Mouse (Mus musculus): ENCODE results near the gene Gm7579. TPM values are rescaled to one million over a fixed set of nuclear protein-coding genes. Genes with fewer than 3 reads are reported as not detected.
A peak's percentile ranks its signal among the peaks of the same experiment; 100 is the strongest.
"Not testable (repeated sequence)": the region's sequence is repeated elsewhere in the genome, so short reads cannot be mapped to it uniquely, and the experiment has no call there.

Gm7579 gene
- polyA plus RNA-seq, 1 experiment from 2014 or later, result not detected

- DNase-seq (ENCODE audit: low spot score) (peak; percentile 29), ATAC-seq (ENCODE audit: low read depth) (no peak)
- H3K4me3 ChIP-seq (ENCODE audit: low read depth, low read length), result no peak overlapping the region
- no peak overlapping the region for H3K4me2 ChIP-seq (ENCODE audit: low read depth, low read length)
- no peak overlapping the region for H3K9ac ChIP-seq (ENCODE audit: low read depth, low read length)
- no peak overlapping the region for H3K27ac ChIP-seq (replicated peaks; ENCODE audit: low read depth, low read length)
- 0% methylated on average over 2 of the region's 2 CpGs for WGBS
- H3K27me3 ChIP-seq (replicated peaks; ENCODE audit: control insufficient read depth, insufficient read depth, low read length), result no peaks in the 10 kb centered on the region
- no peaks in the 10 kb centered on the region for H3K36me3 ChIP-seq (ENCODE audit: control insufficient read depth, insufficient read depth, low read length)
- H3K9me3 ChIP-seq (ENCODE audit: control insufficient read depth, low read length), result no peaks in the 10 kb centered on the region
- H3K4me1 ChIP-seq (ENCODE audit: control insufficient read depth, insufficient read depth, low read length), result no peaks in the 10 kb centered on the region
Observed at GRCm38 (mm10) chr7:142255517-142255916, 43.9 kb downstream of the Gm7579 start.

GRCm38 (mm10) chr7:142258254-142258653 lies 46.6 kb downstream of the Gm7579 start, which contains the start of gene Gm2431:
TSS of gene Gm2431 (minus strand) at chr7:142258354.
- not testable (repeated sequence) for H3K9me3 ChIP-seq (ENCODE audit: control insufficient read depth, low read length); H3K9ac ChIP-seq (ENCODE audit: low read depth, low read length); H3K4me2 ChIP-seq (ENCODE audit: low read depth, low read length); H3K4me1 ChIP-seq (ENCODE audit: control insufficient read depth, insufficient read depth, low read length); DNase-seq (ENCODE audit: low spot score); ATAC-seq (ENCODE audit: low read depth); H3K27me3 ChIP-seq (replicated peaks; ENCODE audit: control insufficient read depth, insufficient read depth, low read length); H3K4me3 ChIP-seq (ENCODE audit: low read depth, low read length); H3K27ac ChIP-seq (replicated peaks; ENCODE audit: low read depth, low read length); H3K36me3 ChIP-seq (ENCODE audit: control insufficient read depth, insufficient read depth, low read length)
- 69% methylated on average over 1 of the region's 1 CpGs for WGBS

Other genes with a start within 250 kb of the Gm7579 start
- gene Mob2, start 150.8 kb upstream of the Gm7579 start, polyA plus RNA-seq (2014; fragmentation: Nextera tagmentation; extraction: Ambion mirVana), result 65.8 and 68.4 TPM in 2 replicates
- gene Dusp8, start 116.0 kb upstream of the Gm7579 start, polyA plus RNA-seq (2014; fragmentation: Nextera tagmentation; extraction: Ambion mirVana), result 7.1 and 11.1 TPM in 2 replicates
- gene Gm45618, start 91.1 kb upstream of the Gm7579 start, polyA plus RNA-seq (2014; fragmentation: Nextera tagmentation; extraction: Ambion mirVana), result 0.28 TPM in 1 of 2 replicates, not detected in the other
- gene Gm39115, start 75.8 kb upstream of the Gm7579 start, polyA plus RNA-seq (2014; fragmentation: Nextera tagmentation; extraction: Ambion mirVana), result not detected in 2 replicates
- gene Gm45337, start 67.3 kb upstream of the Gm7579 start, polyA plus RNA-seq (2014; fragmentation: Nextera tagmentation; extraction: Ambion mirVana), result not detected in 2 replicates
- gene Gm29735, start 54.7 kb upstream of the Gm7579 start, polyA plus RNA-seq (2014; fragmentation: Nextera tagmentation; extraction: Ambion mirVana), result not detected in 2 replicates
- gene Gm4553, start 46.1 kb upstream of the Gm7579 start, polyA plus RNA-seq (2014; fragmentation: Nextera tagmentation; extraction: Ambion mirVana), result not detected in 2 replicates
- not detected in 2 replicates for gene Krtap5-2, start 35.9 kb upstream of the Gm7579 start, polyA plus RNA-seq (2014; fragmentation: Nextera tagmentation; extraction: Ambion mirVana)
- not detected in 2 replicates for gene Gm10153, start 21.5 kb upstream of the Gm7579 start, polyA plus RNA-seq (2014; fragmentation: Nextera tagmentation; extraction: Ambion mirVana)
- not detected in 2 replicates for gene Krtap5-3, start 10.5 kb upstream of the Gm7579 start, polyA plus RNA-seq (2014; fragmentation: Nextera tagmentation; extraction: Ambion mirVana)
- 0.19 TPM in 1 of 2 replicates, not detected in the other for gene Krtap5-5, start 18.1 kb downstream of the Gm7579 start, polyA plus RNA-seq (2014; fragmentation: Nextera tagmentation; extraction: Ambion mirVana)
- not detected in 2 replicates for gene Gm40460, start 29.2 kb downstream of the Gm7579 start, polyA plus RNA-seq (2014; fragmentation: Nextera tagmentation; extraction: Ambion mirVana)
- gene Gm2431, start 46.5 kb downstream of the Gm7579 start, polyA plus RNA-seq (2014; fragmentation: Nextera tagmentation; extraction: Ambion mirVana), result not detected in 2 replicates
- gene Gm4559, start 62.5 kb downstream of the Gm7579 start, polyA plus RNA-seq (2014; fragmentation: Nextera tagmentation; extraction: Ambion mirVana), result not detected in 2 replicates
- not detected in 2 replicates for gene Krtap5-1, start 85.3 kb downstream of the Gm7579 start, polyA plus RNA-seq (2014; fragmentation: Nextera tagmentation; extraction: Ambion mirVana)
- not detected in 2 replicates for gene Krtap5-4, start 91.7 kb downstream of the Gm7579 start, polyA plus RNA-seq (2014; fragmentation: Nextera tagmentation; extraction: Ambion mirVana)
- gene Ifitm10, start 161.9 kb downstream of the Gm7579 start, polyA plus RNA-seq (2014; fragmentation: Nextera tagmentation; extraction: Ambion mirVana), result 3.0 and 3.3 TPM in 2 replicates
- gene Gm49369, start 170.8 kb downstream of the Gm7579 start, polyA plus RNA-seq (2014; fragmentation: Nextera tagmentation; extraction: Ambion mirVana), result 0.46 TPM in 1 of 2 replicates, not detected in the other
- gene Ctsd, start 176.2 kb downstream of the Gm7579 start, polyA plus RNA-seq (2014; fragmentation: Nextera tagmentation; extraction: Ambion mirVana), result 342 and 350 TPM in 2 replicates
- 1.9 and 3.9 TPM in 2 replicates for gene Syt8, start 223.0 kb downstream of the Gm7579 start, polyA plus RNA-seq (2014; fragmentation: Nextera tagmentation; extraction: Ambion mirVana)
- 319 and 564 TPM in 2 replicates for gene Tnni2, start 229.9 kb downstream of the Gm7579 start, polyA plus RNA-seq (2014; fragmentation: Nextera tagmentation; extraction: Ambion mirVana)
- gene Lsp1, start 248.9 kb downstream of the Gm7579 start, polyA plus RNA-seq (2014; fragmentation: Nextera tagmentation; extraction: Ambion mirVana), result 40.1 and 42.6 TPM in 2 replicates